Mouse (Mus musculus) lung, embryonic 16.5 days (tissue): ENCODE data around the gene Fnbp1. TPM values are rescaled to one million over a fixed set of nuclear protein-coding genes. Genes with fewer than 3 reads are reported as not detected.

Experiments
- ATAC-seq: fragments of 200-750 bp; cut with Nextera tagmentation; 2 replicates; pipeline ENCODE4 v1.8.0; 2017; ENCODE audit warnings: low read depth, mild to moderate bottlenecking, moderate library complexity
- H3K27ac ChIP-seq: fragments of 300-500 bp; sonication (generic); 2 replicates; pipeline ENCODE4 v1.5.1; 2014; ENCODE audit warnings: mild to moderate bottlenecking, control low read depth, low read length
- H3K27me3 ChIP-seq: fragments of 300-500 bp; sonication (generic); 2 replicates; pipeline ENCODE4 v1.6.1; 2014; ENCODE audit warnings: low read depth, low read length, mixed read lengths; ENCODE audit not compliant: control insufficient read depth, insufficient read depth
- H3K36me3 ChIP-seq: fragments of 300-500 bp; sonication (generic); 2 replicates; pipeline ENCODE4 v1.6.1; 2014; ENCODE audit warnings: low read length; ENCODE audit not compliant: control insufficient read depth, insufficient read depth
- H3K4me1 ChIP-seq: fragments of 300-500 bp; sonication (generic); replicated peaks from 2 replicates; pipeline ENCODE4 v1.6.1; 2014; ENCODE audit warnings: low read length, mixed read lengths; ENCODE audit not compliant: control insufficient read depth, insufficient read depth
- H3K4me2 ChIP-seq: fragments of 300-500 bp; sonication (generic); 2 replicates; pipeline ENCODE4 v1.6.1; 2014; ENCODE audit warnings: low read depth, low read length, control low read depth
- H3K4me3 ChIP-seq: fragments of 300-500 bp; sonication (generic); 2 replicates; pipeline ENCODE4 v1.5.1; 2014; ENCODE audit warnings: mild to moderate bottlenecking, low read length, control low read depth
- H3K9ac ChIP-seq: fragments of 300-500 bp; sonication (generic); 2 replicates; pipeline ENCODE4 v1.6.1; 2014; ENCODE audit warnings: low read length, control low read depth
- H3K9me3 ChIP-seq: fragments of 300-500 bp; sonication (generic); 2 replicates; pipeline ENCODE4 v1.6.1; 2016; ENCODE audit warnings: low read length; ENCODE audit not compliant: control insufficient read depth
- WGBS: fragments of 180-500 bp; shearing (Covaris S2); extraction: QIAGEN DNeasy Blood & Tissue Kit; methylation state at CpG from one replicate; pipeline ENCODE4 v1.1.7; 2014; 5-methylcytosine and 5-hydroxymethylcytosine counted together
- polyA plus RNA-seq: library from polyadenylated mRNA; unstranded; fragments of >200 nt; fragmentation: Nextera tagmentation; extraction: Ambion mirVana; gene quantifications from 2 replicates; pipeline ENCODE4 v1.2.1, GENCODE M21; 2015

Fnbp1 gene
- polyA plus RNA-seq, 1 experiment from 2014 or later: 18.1 TPM

GRCm38 (mm10) chr2:31142505-31142904 is 697 bp upstream of the Fnbp1 start:
- Histone ChIP-seq H3K9ac (peak overlapping the region; percentile 90), H3K4me3 (peak overlapping the region; percentile 92), H3K36me3 (peaks cover 3% of the 10 kb centered on the region; the same call in 1 of the 2 replicates), H3K27ac (no peak overlapping the region), H3K4me2 (peak overlapping the region; percentile 96), H3K27me3 (no peaks in the 10 kb centered on the region), H3K4me1 (peaks cover 9% of the 10 kb centered on the region), H3K9me3 (no peaks in the 10 kb centered on the region)
- 24% methylated on average over 3 of the region's 3 CpGs for WGBS
- no peak for ATAC-seq

- Histone ChIP-seq H3K27me3 (no peaks in the 10 kb centered on the region), H3K4me1 (peaks cover 9% of the 10 kb centered on the region), H3K9ac (peak overlapping the region; percentile 90), H3K9me3 (no peaks in the 10 kb centered on the region), H3K4me2 (peak overlapping the region; percentile 96), H3K4me3 (peak overlapping the region; percentile 92), H3K36me3 (peaks cover 3% of the 10 kb centered on the region; the same call in 1 of the 2 replicates), H3K27ac (peak overlapping the region; percentile 60)
- peak; percentile 68 for ATAC-seq
- under 1% methylated on average over 78 of the region's 78 CpGs for WGBS
These were observed 538 bp downstream of the Fnbp1 start for GRCm38 (mm10) chr2:31141074-31141866.

- Histone ChIP-seq H3K27me3 (no peaks in the 10 kb centered on the region), H3K4me3 (peak overlapping the region; percentile 92), H3K4me2 (peak overlapping the region; percentile 96), H3K9ac (peak overlapping the region; percentile 90), H3K36me3 (no peaks in the 10 kb centered on the region; the same call in 1 of the 2 replicates), H3K27ac (no peak overlapping the region), H3K9me3 (no peaks in the 10 kb centered on the region), H3K4me1 (peaks cover 9% of the 10 kb centered on the region)
- no peak for ATAC-seq
- WGBS: 6% methylated on average over 10 of the region's 10 CpGs
These were observed 1.1 kb downstream of the Fnbp1 start for GRCm38 (mm10) chr2:31140772-31141073.

GRCm38 (mm10) chr2:31139991-31140771 is 1.6 kb downstream of the Fnbp1 start:
- peak overlapping the region; percentile 92 for H3K4me3 ChIP-seq
- peak overlapping the region; percentile 96 for H3K4me2 ChIP-seq
- H3K4me1 ChIP-seq: peaks cover 9% of the 10 kb centered on the region
- WGBS: 70% methylated on average over 12 of the region's 12 CpGs
- no peak overlapping the region for H3K9ac ChIP-seq
- H3K27me3 ChIP-seq: no peaks in the 10 kb centered on the region
- no peaks in the 10 kb centered on the region for H3K9me3 ChIP-seq
- ATAC-seq: no peak
- no peak overlapping the region for H3K27ac ChIP-seq
- no peaks in the 10 kb centered on the region; the same call in 1 of the 2 replicates for H3K36me3 ChIP-seq

GRCm38 (mm10) chr2:31139174-31139632 is 2.6 kb downstream of the Fnbp1 start:
- no peak overlapping the region for H3K27ac ChIP-seq
- no peaks in the 10 kb centered on the region for H3K36me3 ChIP-seq
- WGBS: 83% methylated on average over 10 of the region's 10 CpGs
- H3K27me3 ChIP-seq: no peaks in the 10 kb centered on the region
- no peak overlapping the region for H3K4me2 ChIP-seq
- no peak overlapping the region for H3K4me3 ChIP-seq
- no peaks in the 10 kb centered on the region for H3K9me3 ChIP-seq
- H3K4me1 ChIP-seq: peaks cover 9% of the 10 kb centered on the region
- H3K9ac ChIP-seq: no peak overlapping the region
- ATAC-seq: no peak

- 69% methylated on average over 14 of the region's 14 CpGs for WGBS
- Histone ChIP-seq H3K9me3 (no peaks in the 10 kb centered on the region), H3K36me3 (no peaks in the 10 kb centered on the region), H3K27me3 (no peaks in the 10 kb centered on the region), H3K4me1 (peaks cover 10% of the 10 kb centered on the region), H3K27ac (no peak overlapping the region), H3K4me3 (no peak overlapping the region), H3K4me2 (no peak overlapping the region), H3K9ac (no peak overlapping the region)
- ATAC-seq: no peak
These were observed 4.7 kb downstream of the Fnbp1 start for GRCm38 (mm10) chr2:31137018-31137590.

- Histone ChIP-seq H3K27ac (no peak overlapping the region), H3K36me3 (no peaks in the 10 kb centered on the region), H3K4me1 (peaks cover 12% of the 10 kb centered on the region), H3K27me3 (no peaks in the 10 kb centered on the region), H3K4me2 (no peak overlapping the region), H3K4me3 (no peak overlapping the region), H3K9ac (no peak overlapping the region), H3K9me3 (no peaks in the 10 kb centered on the region)
- ATAC-seq: no peak
- 44% methylated on average over 11 of the region's 13 CpGs for WGBS
These were observed 5.5 kb downstream of the Fnbp1 start for GRCm38 (mm10) chr2:31136338-31136737.

GRCm38 (mm10) chr2:31135512-31135931 is 6.3 kb downstream of the Fnbp1 start:
- H3K9me3 ChIP-seq: no peaks in the 10 kb centered on the region
- H3K36me3 ChIP-seq: no peaks in the 10 kb centered on the region
- H3K9ac ChIP-seq: no peak overlapping the region
- no peak overlapping the region for H3K4me2 ChIP-seq
- ATAC-seq: no peak
- H3K27me3 ChIP-seq: no peaks in the 10 kb centered on the region
- 48% methylated on average over 13 of the region's 13 CpGs for WGBS
- no peak overlapping the region for H3K27ac ChIP-seq
- no peak overlapping the region for H3K4me3 ChIP-seq
- peaks cover 16% of the 10 kb centered on the region for H3K4me1 ChIP-seq

GRCm38 (mm10) chr2:31133981-31134380 is 7.8 kb downstream of the Fnbp1 start:
- H3K4me2 ChIP-seq: no peak overlapping the region
- no peaks in the 10 kb centered on the region for H3K9me3 ChIP-seq
- peaks cover 23% of the 10 kb centered on the region for H3K4me1 ChIP-seq
- H3K27me3 ChIP-seq: no peaks in the 10 kb centered on the region
- H3K36me3 ChIP-seq: no peaks in the 10 kb centered on the region
- no peak for ATAC-seq
- H3K4me3 ChIP-seq: no peak overlapping the region
- no peak overlapping the region for H3K27ac ChIP-seq
- no peak overlapping the region for H3K9ac ChIP-seq
- WGBS: 71% methylated on average over 3 of the region's 4 CpGs
